Mouse (Mus musculus) megakaryocyte, embryonic 14.5 days (primary cell): ENCODE measurements around the gene Ppp1r37.

Source experiments
- FLI1 ChIP-seq: IDR thresholded peaks from 2 replicates; pipeline ENCODE4 v1.6.1; 2012; ENCODE audit warnings: low read length, inconsistent platforms, mixed read lengths
- GATA1 ChIP-seq: IDR thresholded peaks from 3 replicates; pipeline ENCODE4 v1.6.1; 2012; ENCODE audit warnings: mixed read lengths, low read length, inconsistent platforms, borderline replicate concordance

- no peak for TF ChIP-seq FLI1
- no peak for TF ChIP-seq GATA1
Observed at GRCm38 (mm10) chr7:19532240-19532639, 30.6 kb downstream of the Ppp1r37 start.
